Mouse (Mus musculus) embryonic stem cell, embryonic (primary cell): Measurements from ENCODE around the gene Otud5.
"Not testable (repeated sequence)": the region's sequence is repeated elsewhere in the genome, so short reads cannot be mapped to it uniquely, and the experiment has no call there.

Experiments
- CTCF ChIA-PET, 4 experiments: fragments of 300-600 bp in 2 of 4; fragments of 350-600 bp in 2 of 4; sonication (Branson Sonifier 250); formaldehyde crosslinking; loops; one replicate each; lab custom pipeline; 2022; ENCODE audit warnings: inconsistent platforms in 2 of 4; lab: Charles Lee
- POLR2A ChIA-PET, 4 experiments: fragments of 300-600 bp in 2 of 4; fragments of 350-600 bp in 2 of 4; sonication (Branson Sonifier 250); formaldehyde crosslinking; loops; one replicate each; lab custom pipeline; 2022; ENCODE audit warnings: antibody characterized with exemption in 4 of 4, inconsistent platforms in 1 of 4; lab: Charles Lee

Gene Otud5

GRCm38 (mm10) chrX:7865786-7866185, 24.6 kb downstream of the Otud5 start:
- POLR2A ChIA-PET: interaction anchor here in 2 of 4 experiments (0.7 to 1.7 kb wide), 3 partner anchors 10 to 83 kb away, joined by 3 to 9 read pairs (median 4); partner anchors contain the start of gene Pim2 (in 1 of the 2)
- CTCF ChIA-PET: no interaction called here

- POLR2A ChIA-PET: interaction anchor here in 1 of 4 experiments (0.7 kb wide), 1 partner anchor 90 kb away, joined by 5 read pairs; no protein-coding TSS in a partner anchor
- CTCF ChIA-PET: no interaction called here
Observed at GRCm38 (mm10) chrX:7867141-7867540, 26.0 kb downstream of the Otud5 start.

- ChIA-PET CTCF (no interaction called here), POLR2A (no interaction called here)
Observed at GRCm38 (mm10) chrX:7868506-7868905, 27.3 kb downstream of the Otud5 start.

GRCm38 (mm10) chrX:7869826-7870225, 28.7 kb downstream of the Otud5 start:
- ChIA-PET CTCF (interaction anchor here in 2 of 4 experiments (0.5 to 0.8 kb wide), 4 partner anchors 10 to 322 kb away, joined by 3 to 5 read pairs (median 4); no protein-coding TSS in a partner anchor), POLR2A (interaction anchor here in 3 of 4 experiments (0.7 to 1.8 kb wide), 14 partner anchors 10 to 263 kb away, joined by 3 to 7 read pairs (median 3); partner anchors contain the start of genes Hdac6 (in 2 of the 3), Otud5 (in 2 of the 3), Slc35a2 (in 1 of the 3) and Wdr13 (in 1 of the 3))

- ChIA-PET CTCF (no interaction called here), POLR2A (interaction anchor here in 1 of 4 experiments (1.1 to 1.2 kb wide), 2 partner anchors 13 to 21 kb away, joined by 4 read pairs; partner anchors contain the start of genes Pqbp1 and Timm17b)
Observed at GRCm38 (mm10) chrX:7878007-7878419, 36.8 kb downstream of the Otud5 start, which contains the start of gene Pim2. Gene Pim2, plus strand, starts transcription at chrX:7878262.

- POLR2A ChIA-PET: interaction anchor here in 1 of 4 experiments (1.1 kb wide), 1 partner anchor 13 kb away, joined by 4 read pairs; no protein-coding TSS in a partner anchor
- CTCF ChIA-PET: no interaction called here
Observed at GRCm38 (mm10) chrX:7878495-7878894, 37.3 kb downstream of the Otud5 start.

GRCm38 (mm10) chrX:7879819-7880218, 38.7 kb downstream of the Otud5 start:
- POLR2A ChIA-PET: interaction anchor here (0.6 to 1.0 kb wide), 8 partner anchors 10 to 977 kb away, joined by 3 to 5 read pairs (median 3); partner anchors contain the start of genes Pqbp1 (in 1 of the 4) and Timm17b (in 1 of the 4)
- CTCF ChIA-PET: interaction anchor here in 2 of 4 experiments (0.6 to 1.0 kb wide), 10 partner anchors 10 to 839 kb away, joined by 3 to 11 read pairs (median 4); partner anchors contain the start of genes Ccnb3 (in 1 of the 2) and Hdac6 (in 1 of the 2)

GRCm38 (mm10) chrX:7883841-7884567, 42.8 kb downstream of the Otud5 start, which contains the start of gene Slc35a2:
Gene Slc35a2, plus strand, starts transcription at chrX:7884028.
- POLR2A ChIA-PET: interaction anchor here in 2 of 4 experiments (0.6 to 3.5 kb wide), 21 partner anchors 9 to 508 kb away, joined by 3 to 15 read pairs (median 3); partner anchors contain the start of genes Pqbp1 (in 2 of the 2), Timm17b (in 2 of the 2), Eras (in 1 of the 2) and Rbm3 (in 1 of the 2)
- CTCF ChIA-PET: no interaction called here

GRCm38 (mm10) chrX:7898211-7898610, 57.0 kb downstream of the Otud5 start:
- ChIA-PET POLR2A (interaction anchor here in 2 of 4 experiments (0.6 to 2.3 kb wide), 7 partner anchors 13 to 134 kb away, joined by 3 to 15 read pairs (median 3); partner anchors contain the start of genes Slc35a2 (in 2 of the 2) and Otud5 (in 1 of the 2)), CTCF (interaction anchor here in 3 of 4 experiments (0.5 to 1.6 kb wide), 4 partner anchors 10 to 206 kb away, joined by 3 to 4 read pairs (median 4); no protein-coding TSS in a partner anchor)

GRCm38 (mm10) chrX:7898880-7899874, 58.0 kb downstream of the Otud5 start, which contains the start of the genes Pqbp1 and Timm17b:
Gene Pqbp1, minus strand, starts transcription at chrX:7899269.
Gene Timm17b, plus strand, starts transcription at chrX:7899357.
- CTCF ChIA-PET: interaction anchor here in 3 of 4 experiments (0.5 to 1.6 kb wide), 6 partner anchors 11 to 205 kb away, joined by 3 to 4 read pairs (median 3); no protein-coding TSS in a partner anchor

GRCm38 (mm10) chrX:7904441-7904840, 63.3 kb downstream of the Otud5 start:
- ChIA-PET CTCF (interaction anchor here in 1 of 4 experiments (0.8 kb wide), 1 partner anchor 111 kb away, joined by 3 read pairs; no protein-coding TSS in a partner anchor), POLR2A (no interaction called here)

More at GRCm38 (mm10) chrX:7898880-7899874, 58.0 kb downstream of the Otud5 start, which contains the start of the genes Pqbp1 and Timm17b:
- POLR2A ChIA-PET: interaction anchor here in 3 of 4 experiments (0.6 to 2.3 kb wide), 21 partner anchors 9 to 175 kb away, joined by 3 to 15 read pairs (median 3); partner anchors contain the start of genes Slc35a2 (in 2 of the 3), Hdac6 (in 1 of the 3), Otud5 (in 1 of the 3) and Suv39h1 (in 1 of the 3)

- POLR2A ChIA-PET: no interaction called here
- CTCF ChIA-PET: no interaction called here
Observed at GRCm38 (mm10) chrX:7907735-7908134, 66.6 kb downstream of the Otud5 start, which contains the start of gene Gm10491. Gene Gm10491, minus strand, starts transcription at chrX:7907835.

GRCm38 (mm10) chrX:7909242-7909641, 68.1 kb downstream of the Otud5 start, which contains the start of gene Gm10490:
Gene Gm10490, plus strand, starts transcription at chrX:7909542.
- POLR2A ChIA-PET: not testable (repeated sequence)
- CTCF ChIA-PET: interaction anchor here in 1 of 4 experiments (1.1 kb wide), 1 partner anchor 107 kb away, joined by 3 read pairs; no protein-coding TSS in a partner anchor

- POLR2A ChIA-PET: interaction anchor here in 3 of 4 experiments (0.5 to 1.7 kb wide), 6 partner anchors 37 to 171 kb away, joined by 3 to 6 read pairs (median 4); partner anchors contain the start of gene Hdac6 (in 1 of the 3)
- CTCF ChIA-PET: interaction anchor here in 1 of 4 experiments (0.6 kb wide), 1 partner anchor 102 kb away, joined by 3 read pairs; no protein-coding TSS in a partner anchor
Observed at GRCm38 (mm10) chrX:7910473-7910872, 69.3 kb downstream of the Otud5 start.

- ChIA-PET CTCF (interaction anchor here in 1 of 4 experiments (0.6 to 0.7 kb wide), 3 partner anchors 21 to 1503 kb away, joined by 6 to 10 read pairs (median 6); no protein-coding TSS in a partner anchor), POLR2A (interaction anchor here in 1 of 4 experiments (0.6 kb wide), 1 partner anchor 11 kb away, joined by 3 read pairs; no protein-coding TSS in a partner anchor)
Observed at GRCm38 (mm10) chrX:7915669-7916068, 74.5 kb downstream of the Otud5 start.

- POLR2A ChIA-PET: interaction anchor here in 2 of 4 experiments (1.3 to 1.8 kb wide), 4 partner anchors 10 to 99 kb away, joined by 4 to 5 read pairs (median 4); partner anchors contain the start of genes Eras (in 1 of the 2) and Hdac6 (in 1 of the 2)
- CTCF ChIA-PET: interaction anchor here (0.7 to 3.1 kb wide), 10 partner anchors 30 to 247 kb away, joined by 3 to 24 read pairs (median 6); partner anchors contain the start of genes Glod5 (in 1 of the 4) and Hdac6 (in 1 of the 4)
Observed at GRCm38 (mm10) chrX:7917960-7918359, 76.8 kb downstream of the Otud5 start.
